Mouse (Mus musculus) heart, postnatal 0 days (tissue): ENCODE data around the gene Itgb3.

Experiments
- CTCF ChIP-seq: IDR thresholded peaks from 2 replicates; pipeline ENCODE4 v1.5.1; 2016; ENCODE audit warnings: antibody characterized with exemption, control low read depth, low read depth
- EP300 ChIP-seq: IDR thresholded peaks from 2 replicates; pipeline ENCODE4 v1.6.1; 2016; ENCODE audit warnings: antibody characterized with exemption, low read depth

- TF ChIP-seq CTCF (no peak), EP300 (no peak)
Measured at GRCm38 (mm10) chr11:104568326-104568725, 39.5 kb upstream of the Itgb3 start.
